Mouse (Mus musculus): ENCODE results near the gene Ypel1.

Gene Ypel1

GRCm38 (mm10) chr16:17069511-17070443 is at the start of gene Ypel1:
Gene Ypel1 (plus strand): TSS chr16:17069696.
- DNase-seq, result peak; percentile 93

- DNase-seq, result no peak
Measured at GRCm38 (mm10) chr16:17024469-17025148, 44.9 kb upstream of the Ypel1 start.

- DNase-seq, result no peak
Measured at GRCm38 (mm10) chr16:17029971-17030695, 39.4 kb upstream of the Ypel1 start.

GRCm38 (mm10) chr16:17033754-17034153 is 35.7 kb upstream of the Ypel1 start:
- no peak for DNase-seq

GRCm38 (mm10) chr16:17040716-17041115 is 28.8 kb upstream of the Ypel1 start:
- DNase-seq, result no peak

- DNase-seq, result no peak
Measured at GRCm38 (mm10) chr16:17041417-17041816, 28.1 kb upstream of the Ypel1 start.

GRCm38 (mm10) chr16:17044320-17044719 is 25.2 kb upstream of the Ypel1 start:
- DNase-seq, result no peak

GRCm38 (mm10) chr16:17045287-17045686 is 24.2 kb upstream of the Ypel1 start:
- DNase-seq, result no peak

- no peak for DNase-seq
Measured at GRCm38 (mm10) chr16:17049886-17050285, 19.6 kb upstream of the Ypel1 start.

GRCm38 (mm10) chr16:17052087-17052486 is 17.4 kb upstream of the Ypel1 start:
- DNase-seq, result no peak

- DNase-seq, result no peak
Measured at GRCm38 (mm10) chr16:17053903-17054302, 15.6 kb upstream of the Ypel1 start.

GRCm38 (mm10) chr16:17055584-17055983 is 13.9 kb upstream of the Ypel1 start:
- no peak for DNase-seq

GRCm38 (mm10) chr16:17062338-17062737 is 7.2 kb upstream of the Ypel1 start:
- DNase-seq, result no peak

GRCm38 (mm10) chr16:17067552-17067951 is 1.9 kb upstream of the Ypel1 start:
- no peak for DNase-seq

- no peak for DNase-seq
Measured at GRCm38 (mm10) chr16:17070716-17071115, 1.2 kb downstream of the Ypel1 start.

- DNase-seq, result no peak
Measured at GRCm38 (mm10) chr16:17073000-17073399, 3.5 kb downstream of the Ypel1 start.

GRCm38 (mm10) chr16:17076301-17076700 is 6.8 kb downstream of the Ypel1 start:
- DNase-seq, result no peak

- no peak for DNase-seq
Measured at GRCm38 (mm10) chr16:17076869-17077268, 7.4 kb downstream of the Ypel1 start.

GRCm38 (mm10) chr16:17078101-17078500 is 8.6 kb downstream of the Ypel1 start:
- DNase-seq, result no peak

- no peak for DNase-seq
Measured at GRCm38 (mm10) chr16:17082121-17082792, 12.8 kb downstream of the Ypel1 start.

GRCm38 (mm10) chr16:17085636-17086035 is 16.1 kb downstream of the Ypel1 start:
- no peak for DNase-seq

- DNase-seq, result no peak
Measured at GRCm38 (mm10) chr16:17086241-17086640, 16.7 kb downstream of the Ypel1 start.

All from embryo, embryonic 11 days (tissue).